Mouse (Mus musculus): ENCODE results near the gene Pcyox1. TPM values are rescaled to one million over a fixed set of nuclear protein-coding genes. Genes with fewer than 3 reads are reported as not detected.
"Not testable (repeated sequence)": the region's sequence is repeated elsewhere in the genome, so short reads cannot be mapped to it uniquely, and the experiment has no call there.

Gene Pcyox1
- total RNA-seq, 2 experiments from 2014 or later: 37.9 to 84.6 TPM

DNA sequence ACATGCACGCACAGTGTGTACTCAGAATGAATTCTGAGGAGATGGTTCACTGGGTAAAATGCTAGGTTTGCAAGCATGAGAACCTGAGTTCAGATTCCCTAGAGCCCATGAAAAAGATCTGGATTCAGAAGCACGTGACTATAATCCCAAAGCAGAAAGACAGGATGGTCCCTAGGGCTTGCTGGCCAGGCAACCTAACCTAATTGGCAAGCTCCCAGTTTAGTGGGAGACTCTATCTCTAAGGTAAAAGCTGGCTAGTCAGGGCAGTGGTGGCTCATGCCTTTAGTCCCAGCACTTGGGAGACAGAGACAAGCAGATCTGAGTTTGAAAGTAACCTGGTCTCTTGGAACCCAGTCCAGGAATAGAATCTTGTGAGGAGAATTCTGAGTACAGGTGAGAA, 2.0 kb upstream of the Pcyox1 start:
- no peak for ATAC-seq (ENCODE audit: poor library complexity, severe bottlenecking)

GRCm38 (mm10) chr6:86397257-86397980, 465 bp upstream of the Pcyox1 start:
- ATAC-seq (ENCODE audit: poor library complexity, severe bottlenecking): peak; percentile 11

DNA sequence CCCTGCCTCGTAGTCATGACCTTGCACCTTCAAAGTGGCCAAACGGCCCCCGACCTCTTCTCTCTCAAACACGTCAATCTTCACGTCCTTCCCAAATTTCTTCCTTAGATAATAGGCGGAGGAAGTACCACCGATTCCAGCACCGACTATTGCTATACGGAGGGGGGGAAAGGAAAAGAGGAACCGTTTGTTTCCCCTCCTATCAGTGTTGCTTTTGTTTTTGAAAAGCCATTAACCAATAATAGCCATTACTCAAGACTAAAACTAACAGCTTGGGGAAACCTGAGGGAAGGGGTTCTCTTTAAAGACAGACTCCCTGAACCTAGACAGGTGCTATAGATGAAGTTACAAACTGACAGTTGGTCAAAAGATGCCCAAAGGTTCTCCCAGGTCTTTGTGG, 985 bp downstream of the Pcyox1 start:
- peak; percentile 50 for ATAC-seq (ENCODE audit: poor library complexity, severe bottlenecking)

DNA sequence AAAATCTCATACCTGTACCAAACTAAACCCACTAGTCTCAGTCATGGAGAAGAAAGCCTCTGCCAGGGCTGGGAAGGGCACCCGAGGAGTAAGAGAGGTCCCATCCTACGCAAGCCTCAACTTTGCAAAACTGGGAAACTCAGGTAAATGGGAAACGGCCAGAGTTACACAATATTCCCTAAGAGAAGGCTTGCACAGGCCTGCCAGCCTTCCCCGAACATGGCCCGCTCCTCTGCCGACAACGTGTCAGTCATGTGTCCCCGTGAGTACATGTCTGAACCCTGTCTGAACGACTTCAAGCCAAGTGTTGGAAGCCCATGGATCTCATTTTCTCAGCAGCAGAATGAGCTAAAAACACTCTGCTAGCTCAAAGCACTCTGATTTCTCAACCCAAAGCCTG, 1.9 kb downstream of the Pcyox1 start:
- ATAC-seq (ENCODE audit: poor library complexity, severe bottlenecking): no peak

- ATAC-seq (ENCODE audit: poor library complexity, severe bottlenecking): no peak
These were observed 2.8 kb downstream of the Pcyox1 start for GRCm38 (mm10) chr6:86394078-86394720.

GRCm38 (mm10) chr6:86393187-86393586, 3.8 kb downstream of the Pcyox1 start:
- ATAC-seq (ENCODE audit: poor library complexity, severe bottlenecking): no peak

GRCm38 (mm10) chr6:86391326-86391725, 5.6 kb downstream of the Pcyox1 start:
- no peak for ATAC-seq (ENCODE audit: poor library complexity, severe bottlenecking)

DNA sequence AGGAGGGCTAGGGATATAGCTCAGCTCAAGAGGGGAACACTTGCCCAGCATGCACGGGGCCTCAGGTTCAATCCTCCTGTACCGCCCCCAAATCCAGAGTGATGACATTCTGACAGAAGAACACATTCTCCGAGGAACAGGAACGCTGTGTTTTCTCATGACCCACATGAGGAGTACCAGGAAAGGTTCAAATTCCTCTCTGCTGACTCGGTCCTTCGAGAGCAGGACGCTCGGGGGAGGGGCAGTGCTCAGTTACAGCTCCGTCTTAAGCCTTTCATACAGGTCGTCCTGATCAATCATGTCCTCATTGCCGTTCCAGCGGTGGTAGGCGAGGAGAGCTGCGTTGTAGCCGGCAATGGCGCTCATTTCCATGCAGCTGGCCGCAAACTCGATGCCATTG, 8.5 kb downstream of the Pcyox1 start:
- ATAC-seq (ENCODE audit: poor library complexity, severe bottlenecking): no peak

DNA sequence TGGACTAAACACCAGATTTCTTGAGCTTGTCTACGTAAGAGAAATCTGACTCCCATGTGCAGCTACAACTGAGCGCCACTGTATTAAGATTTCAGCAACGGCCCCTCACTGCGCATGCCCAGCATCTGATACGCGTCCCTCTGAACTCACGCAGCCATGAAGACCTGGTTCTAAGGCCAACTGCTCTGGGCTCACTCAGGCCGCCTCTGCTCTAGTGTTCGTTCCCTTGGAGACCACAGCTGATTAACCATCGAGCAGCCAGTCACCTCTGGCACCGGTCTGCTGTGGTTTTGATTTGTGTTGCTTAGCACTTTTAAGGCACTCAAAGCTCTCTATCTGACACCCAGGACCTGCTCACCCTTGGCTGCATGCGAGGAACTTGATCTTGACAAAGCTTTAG, 9.6 kb downstream of the Pcyox1 start:
- no peak for ATAC-seq (ENCODE audit: poor library complexity, severe bottlenecking)

DNA sequence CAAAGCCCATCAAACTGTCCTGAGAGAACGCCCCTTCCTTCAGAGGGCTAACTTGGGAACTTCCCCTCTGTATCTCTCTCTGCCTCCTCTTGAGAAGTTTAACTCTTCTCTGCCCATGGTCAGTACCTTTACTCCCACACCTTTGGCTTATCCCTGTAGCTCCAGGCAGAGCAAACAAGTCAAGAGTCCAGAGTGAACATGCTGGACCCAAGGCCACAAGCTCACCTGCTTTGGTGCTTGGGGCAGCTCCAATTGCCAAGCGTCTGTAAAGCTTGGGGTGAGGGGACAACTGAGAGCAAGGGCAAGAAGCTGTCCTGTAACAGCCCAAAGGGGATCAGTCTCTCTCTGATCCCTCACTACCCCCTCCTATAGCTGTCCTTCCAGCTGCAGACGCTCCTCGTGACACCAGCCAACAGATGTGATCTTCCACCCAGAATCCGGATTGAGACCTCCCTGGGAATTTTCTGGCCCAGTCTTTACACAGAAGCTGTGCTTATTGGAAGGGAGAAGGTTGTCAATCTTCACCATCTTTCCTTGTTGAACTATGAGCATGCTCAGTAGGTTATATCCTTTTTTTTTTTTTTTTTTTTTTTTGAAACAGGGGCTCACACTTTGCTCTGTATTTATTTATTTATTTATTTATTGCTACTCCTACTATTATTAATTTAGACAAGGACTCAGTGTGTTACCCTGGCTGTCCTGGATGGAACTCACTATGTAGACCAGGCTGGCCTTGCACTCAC, 11.4 kb downstream of the Pcyox1 start:
- ATAC-seq (ENCODE audit: poor library complexity, severe bottlenecking): no peak

- ATAC-seq (ENCODE audit: poor library complexity, severe bottlenecking): no peak
These were observed 12.3 kb downstream of the Pcyox1 start for GRCm38 (mm10) chr6:86384692-86385091.

DNA sequence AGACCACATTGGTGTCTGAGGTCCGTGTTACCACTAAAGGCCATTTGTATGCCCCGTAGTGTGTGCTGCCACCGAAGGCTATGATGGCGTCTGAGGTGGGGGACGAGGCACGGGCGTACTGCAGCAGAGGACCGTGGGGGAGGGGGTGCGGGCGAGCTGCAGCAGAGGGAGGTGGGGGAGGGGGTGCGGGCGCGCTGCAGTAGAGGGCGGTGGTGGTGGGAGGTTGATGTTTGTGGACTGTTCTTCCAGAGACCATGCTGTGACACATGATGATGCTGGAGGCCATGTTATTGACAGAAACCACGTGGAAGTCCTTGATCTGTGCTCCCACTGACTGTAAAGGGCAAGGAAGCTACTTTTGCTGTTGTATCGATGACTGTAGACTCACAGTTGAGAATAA, 13.6 kb downstream of the Pcyox1 start:
- no peak for ATAC-seq (ENCODE audit: poor library complexity, severe bottlenecking)

GRCm38 (mm10) chr6:86382551-86382950, 14.4 kb downstream of the Pcyox1 start:
- no peak for ATAC-seq (ENCODE audit: poor library complexity, severe bottlenecking)

- ATAC-seq (ENCODE audit: poor library complexity, severe bottlenecking): not testable (repeated sequence)
These were observed 16.8 kb downstream of the Pcyox1 start for GRCm38 (mm10) chr6:86380112-86380511.

- ATAC-seq (ENCODE audit: poor library complexity, severe bottlenecking): no peak
These were observed 18.6 kb downstream of the Pcyox1 start for GRCm38 (mm10) chr6:86378341-86378740.

GRCm38 (mm10) chr6:86373556-86373955, 23.4 kb downstream of the Pcyox1 start:
- ATAC-seq (ENCODE audit: poor library complexity, severe bottlenecking): no peak

GRCm38 (mm10) chr6:86371950-86372516, 24.9 kb downstream of the Pcyox1 start:
- ATAC-seq (ENCODE audit: poor library complexity, severe bottlenecking): no peak

DNA sequence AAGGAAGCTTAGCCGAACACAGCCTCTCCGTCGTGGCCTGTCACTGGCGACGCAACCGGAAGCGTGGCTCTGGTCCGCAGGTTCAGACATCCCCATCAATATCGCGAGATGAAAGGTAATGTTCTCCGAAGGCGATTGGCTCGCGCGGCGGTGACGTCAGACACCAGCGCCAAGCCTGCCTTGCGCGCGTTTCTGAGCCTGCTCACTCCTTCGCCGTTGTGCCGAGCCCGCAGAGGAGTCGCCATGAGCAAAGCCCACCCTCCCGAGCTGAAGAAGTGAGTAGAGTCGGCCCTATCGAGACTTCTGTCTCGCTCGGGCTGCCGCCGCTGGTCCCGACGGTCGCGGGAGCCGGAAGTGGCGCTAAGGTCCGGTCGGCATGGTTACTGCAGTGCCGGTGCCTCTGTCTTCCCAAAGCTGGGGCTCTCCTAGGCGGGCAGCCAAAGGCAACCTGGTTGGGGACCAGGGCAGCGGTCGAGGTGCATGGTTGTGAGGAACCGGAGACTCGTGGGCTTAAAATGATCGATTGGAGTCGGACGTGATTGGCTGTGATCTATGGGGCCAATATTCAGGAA, 25.5 kb downstream of the Pcyox1 start:
- peak; percentile 98 for ATAC-seq (ENCODE audit: poor library complexity, severe bottlenecking)

DNA sequence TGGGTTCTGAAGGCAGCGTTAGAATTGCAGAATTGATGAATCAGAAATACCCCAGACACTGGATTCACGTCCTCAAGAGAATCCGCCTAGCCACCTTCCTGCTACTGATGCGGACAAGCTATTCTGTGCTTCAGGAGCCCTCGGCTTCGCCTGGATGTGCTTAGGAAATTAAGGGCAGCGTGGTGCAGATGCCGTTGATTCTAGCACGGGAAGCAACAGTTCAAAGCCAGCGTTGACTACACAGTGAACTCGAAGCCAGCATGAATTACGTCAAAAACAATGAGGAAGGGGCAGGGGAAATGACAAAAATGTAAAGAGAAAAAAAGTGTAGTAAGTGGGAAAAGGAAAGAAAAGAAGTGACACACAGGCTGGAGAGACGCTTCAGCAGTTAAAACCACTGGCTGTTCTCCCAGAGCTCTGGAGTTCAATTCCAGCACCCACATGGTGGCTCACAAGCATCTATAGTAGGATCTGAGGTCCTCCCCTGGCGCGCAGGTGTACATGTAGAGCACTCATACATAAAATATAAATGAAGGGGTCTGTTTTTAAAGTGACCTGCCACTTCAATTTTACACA, 26.1 kb downstream of the Pcyox1 start, which contains the start of gene Snrpg:
TSS of gene Snrpg (plus strand) at position 541 of the 576 bp plus-strand sequence.
- peak; percentile 8 for ATAC-seq (ENCODE audit: poor library complexity, severe bottlenecking)

- ATAC-seq (ENCODE audit: poor library complexity, severe bottlenecking): no peak
These were observed 26.8 kb downstream of the Pcyox1 start for GRCm38 (mm10) chr6:86370093-86370713.
